ENCODE assay signal across 8 mouse cellular contexts in the genomic region with DNA sequence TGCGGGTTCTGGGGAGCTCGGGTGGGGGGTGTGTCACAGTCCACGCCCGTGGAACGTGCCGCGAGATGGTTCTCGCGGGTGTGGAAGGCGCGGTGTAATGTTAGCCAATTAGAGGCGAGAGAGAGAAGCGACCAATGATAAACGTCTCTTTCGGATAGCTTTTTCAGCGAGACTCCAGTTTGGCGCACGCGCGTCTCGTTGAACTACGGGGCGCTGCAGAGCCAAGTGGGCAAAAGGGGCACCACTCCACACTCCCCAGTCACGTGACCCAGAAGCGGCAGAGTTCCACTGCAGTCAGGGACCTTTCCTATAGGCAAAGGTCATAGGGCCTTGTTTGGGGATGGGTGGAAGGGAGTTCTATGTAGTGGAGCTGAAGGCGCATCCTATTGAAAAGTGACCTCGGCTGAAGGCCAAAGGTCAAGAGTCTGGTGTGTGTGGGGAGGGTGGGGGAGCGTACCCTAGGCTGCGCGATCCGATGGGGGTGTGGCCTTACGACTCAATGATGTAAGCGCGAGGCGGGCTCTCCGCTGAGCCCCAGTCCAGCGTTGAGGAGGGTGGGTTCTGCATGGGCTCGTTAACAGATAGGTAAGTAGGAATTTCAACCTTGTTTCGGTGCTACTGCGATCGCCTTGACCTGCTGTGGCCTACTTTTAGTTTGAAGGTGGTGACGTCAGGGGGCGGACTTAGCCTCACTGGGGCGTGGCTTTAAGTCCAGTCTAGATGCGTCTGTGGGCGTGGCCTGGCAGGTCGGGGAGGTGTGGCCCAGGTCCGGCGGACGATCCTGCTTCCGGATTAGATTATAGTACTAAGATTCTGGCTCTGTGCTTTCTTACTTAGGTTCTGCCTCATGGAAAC. TPM values are rescaled to one million over a fixed set of nuclear protein-coding genes. Genes with fewer than 3 reads are reported as not detected.
DNase-seq lines count a peak whose midpoint lies in the region; ATAC-seq and TF ChIP-seq lines count a peak whose summit lies in the region.

A gene (plus strand): TSS at position 97 of the 855 bp plus-strand sequence.

- TF ChIP-seq CTCF in lung, postnatal 0 days (IDR thresholded peaks at IDR 0.05): peak; percentile 61

- DNase-seq in MEL-GATA-1-ER (ENCODE audit: extremely low read depth, low read depth): peak; percentile 93
- peak; percentile 96 for DNase-seq in cerebellum, adult 8-10 months
- peak; percentile 94 for DNase-seq in hindbrain, embryonic 10.5 days (ENCODE audit: low spot score)
- DNase-seq in layer of hippocampus, adult 9-11 months: peak; percentile 95
- DNase-seq in lung, postnatal 0 days (ENCODE audit: low spot score): peak; percentile 99
- DNase-seq in ovary, postnatal 14 days (ENCODE audit: low spot score): peak; percentile 91
- peak; percentile 98 for DNase-seq in thymus, postnatal 14 days

- H3K27me3 ChIP-seq in hindbrain, embryonic 10.5 days (ENCODE audit: insufficient read depth, poor library complexity, severe bottlenecking): no peaks in the 10 kb centered on the region
- H3K27me3 ChIP-seq in lung, postnatal 0 days (replicated peaks; ENCODE audit: insufficient read depth, low read length): no peaks in the 10 kb centered on the region

- peak within 1 kb of the TSS; percentile 74 for H3K4me3 ChIP-seq in hindbrain, embryonic 10.5 days
- H3K4me3 ChIP-seq in lung, postnatal 0 days (ENCODE audit: low read depth, low read length): peak within 1 kb of the TSS; percentile 59

- TF ChIP-seq EP300 in lung, postnatal 0 days (IDR thresholded peaks at IDR 0.05): peak; percentile 39; the same call in 1 of the 2 replicates

- ATAC-seq in frontal cortex, adult (ENCODE audit: low TSS enrichment): peak; percentile 80
- ATAC-seq in lung, postnatal 0 days: peak; percentile 91

- H3K36me3 ChIP-seq in hindbrain, embryonic 10.5 days: peaks cover 26% of the 10 kb centered on the region
- peaks cover 5% of the 10 kb centered on the region; the same call in 1 of the 2 replicates for H3K36me3 ChIP-seq in lung, postnatal 0 days (ENCODE audit: insufficient read depth, low read length)

- peak within 1 kb of the TSS; percentile 66 for H3K9ac ChIP-seq in lung, postnatal 0 days (replicated peaks; ENCODE audit: low read depth)

- under 1% methylated on average over 51 of the region's 51 CpGs for WGBS in hindbrain, embryonic 10.5 days
- under 1% methylated on average over 51 of the region's 51 CpGs for WGBS in lung, postnatal 0 days

- H3K4me2 ChIP-seq in lung, postnatal 0 days (replicated peaks; ENCODE audit: low read depth, low read length): peak within 1 kb of the TSS; percentile 76

- peaks cover 17% of the 10 kb centered on the region for H3K4me1 ChIP-seq in hindbrain, embryonic 10.5 days (replicated peaks)
- H3K4me1 ChIP-seq in lung, postnatal 0 days (ENCODE audit: insufficient read depth, low read depth, low read length): peaks cover 5% of the 10 kb centered on the region; the same call in 1 of the 2 replicates

- no peaks in the 10 kb centered on the region for H3K9me3 ChIP-seq in hindbrain, embryonic 10.5 days
- H3K9me3 ChIP-seq in lung, postnatal 0 days (ENCODE audit: low read length): no peaks in the 10 kb centered on the region

- H3K27ac ChIP-seq in hindbrain, embryonic 10.5 days: peak within 1 kb of the TSS; percentile 93
- H3K27ac ChIP-seq in lung, postnatal 0 days (ENCODE audit: low read length): peak within 1 kb of the TSS; percentile 97

RNA-seq across cellular contexts. Expression of the gene that starts here (rescaled TPM):
- polyA plus RNA-seq in hindbrain, embryonic 10.5 days (2016; fragmentation: Nextera tagmentation; extraction: Ambion mirVana): 35.5 and 48.0 TPM in 2 replicates
- polyA plus RNA-seq in lung, postnatal 0 days (2015; fragmentation: Nextera tagmentation; extraction: Ambion mirVana): 38.1 and 45.0 TPM in 2 replicates

Comparison
In these comparisons a context has a peak if more than half of its experiments do, and no peak if none do; other contexts are left out.
1. Peak in every context shown above with its lines: DNase-seq, ATAC-seq, H3K4me3 ChIP-seq and H3K27ac ChIP-seq.